Mouse (Mus musculus): ENCODE results near the gene Med27. TPM values are rescaled to one million over a fixed set of nuclear protein-coding genes. Genes with fewer than 3 reads are reported as not detected.

Gene Med27
- polyA plus RNA-seq, 1 experiment, result 25.9 TPM

GRCm38 (mm10) chr2:29572811-29573427 lies 226.3 kb downstream of the Med27 start:
- TF ChIP-seq CTCF (conservative IDR thresholded peaks at IDR 0.05; ENCODE audit: insufficient read depth, insufficient read length, low read depth, low read length) (no peak), POLR2A (IDR thresholded peaks at IDR 0.05; ENCODE audit: low read depth, low read length) (no peak)
- H3K27me3 ChIP-seq (replicated peaks; ENCODE audit: control insufficient read depth, insufficient read depth, low read length), result no peaks in the 10 kb centered on the region
- H3K36me3 ChIP-seq (ENCODE audit: control insufficient read depth, insufficient read depth, low read length), result no peaks in the 10 kb centered on the region
- 61% methylated on average over 5 of the region's 5 CpGs for WGBS
- no peak overlapping the region for H3K27ac ChIP-seq (ENCODE audit: insufficient read depth, low read depth, low read length)
- no peaks in the 10 kb centered on the region for H3K4me1 ChIP-seq (ENCODE audit: control insufficient read depth, insufficient read depth, low read length)
- no peak for DNase-seq
- H3K4me3 ChIP-seq (ENCODE audit: insufficient read depth, low read depth, low read length), result no peak overlapping the region

GRCm38 (mm10) chr2:29573591-29573990 lies 227.0 kb downstream of the Med27 start:
- Histone ChIP-seq H3K4me1 (ENCODE audit: control insufficient read depth, insufficient read depth, low read length) (no peaks in the 10 kb centered on the region), H3K4me3 (ENCODE audit: insufficient read depth, low read depth, low read length) (no peak overlapping the region), H3K27me3 (replicated peaks; ENCODE audit: control insufficient read depth, insufficient read depth, low read length) (no peaks in the 10 kb centered on the region), H3K27ac (ENCODE audit: insufficient read depth, low read depth, low read length) (no peak overlapping the region), H3K36me3 (ENCODE audit: control insufficient read depth, insufficient read depth, low read length) (no peaks in the 10 kb centered on the region)
- TF ChIP-seq POLR2A (IDR thresholded peaks at IDR 0.05; ENCODE audit: low read depth, low read length), result no peak
- no peak for TF ChIP-seq CTCF (conservative IDR thresholded peaks at IDR 0.05; ENCODE audit: insufficient read depth, insufficient read length, low read depth, low read length)
- 6% methylated on average over 5 of the region's 5 CpGs for WGBS
- peak; percentile 30 for DNase-seq

DNA sequence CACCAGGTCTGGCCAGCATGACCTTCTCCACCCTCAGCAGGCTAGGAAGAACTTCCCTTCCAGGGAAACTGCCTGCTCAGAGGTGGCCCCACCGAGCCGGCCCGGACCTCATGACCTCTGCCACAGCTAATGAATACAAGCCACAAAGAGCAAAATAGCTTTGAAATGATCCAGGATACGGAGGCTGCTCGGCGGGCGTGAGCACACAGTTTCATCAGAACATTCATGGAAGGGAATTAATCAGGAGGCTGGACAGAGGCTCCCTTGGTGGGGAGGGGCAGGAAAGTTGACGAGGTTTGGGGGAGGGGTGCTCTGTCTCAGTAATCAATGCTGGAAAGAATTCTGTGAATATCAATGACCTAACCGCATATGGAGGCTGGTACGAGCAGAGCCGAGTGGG lies 227.6 kb downstream of the Med27 start:
- H3K36me3 ChIP-seq (ENCODE audit: control insufficient read depth, insufficient read depth, low read length), result no peaks in the 10 kb centered on the region
- H3K4me3 ChIP-seq (ENCODE audit: insufficient read depth, low read depth, low read length), result no peak overlapping the region
- 40% methylated on average over 11 of the region's 11 CpGs for WGBS
- no peak for DNase-seq
- H3K4me1 ChIP-seq (ENCODE audit: control insufficient read depth, insufficient read depth, low read length), result no peaks in the 10 kb centered on the region
- TF ChIP-seq POLR2A (IDR thresholded peaks at IDR 0.05; ENCODE audit: low read depth, low read length) (no peak), CTCF (conservative IDR thresholded peaks at IDR 0.05; ENCODE audit: insufficient read depth, insufficient read length, low read depth, low read length) (no peak)
- no peaks in the 10 kb centered on the region for H3K27me3 ChIP-seq (replicated peaks; ENCODE audit: control insufficient read depth, insufficient read depth, low read length)
- no peak overlapping the region for H3K27ac ChIP-seq (ENCODE audit: insufficient read depth, low read depth, low read length)

Other genes starting within 250 kb of the Med27 start
- gene Setx, start 222.6 kb upstream of the Med27 start, polyA plus RNA-seq (2012; rRNA removed), result 3.1 and 3.4 TPM in 2 replicates
- 18.2 and 23.2 TPM in 2 replicates for gene Ntng2, start 93.8 kb upstream of the Med27 start, polyA plus RNA-seq (2012; rRNA removed)

All from kidney, adult 2 months (tissue).